Mouse (Mus musculus): ENCODE measurements around the gene 4930505A04Rik.
"Not testable (repeated sequence)": the region's sequence is repeated elsewhere in the genome, so short reads cannot be mapped to it uniquely, and the experiment has no call there.

The 4930505A04Rik gene

DNA sequence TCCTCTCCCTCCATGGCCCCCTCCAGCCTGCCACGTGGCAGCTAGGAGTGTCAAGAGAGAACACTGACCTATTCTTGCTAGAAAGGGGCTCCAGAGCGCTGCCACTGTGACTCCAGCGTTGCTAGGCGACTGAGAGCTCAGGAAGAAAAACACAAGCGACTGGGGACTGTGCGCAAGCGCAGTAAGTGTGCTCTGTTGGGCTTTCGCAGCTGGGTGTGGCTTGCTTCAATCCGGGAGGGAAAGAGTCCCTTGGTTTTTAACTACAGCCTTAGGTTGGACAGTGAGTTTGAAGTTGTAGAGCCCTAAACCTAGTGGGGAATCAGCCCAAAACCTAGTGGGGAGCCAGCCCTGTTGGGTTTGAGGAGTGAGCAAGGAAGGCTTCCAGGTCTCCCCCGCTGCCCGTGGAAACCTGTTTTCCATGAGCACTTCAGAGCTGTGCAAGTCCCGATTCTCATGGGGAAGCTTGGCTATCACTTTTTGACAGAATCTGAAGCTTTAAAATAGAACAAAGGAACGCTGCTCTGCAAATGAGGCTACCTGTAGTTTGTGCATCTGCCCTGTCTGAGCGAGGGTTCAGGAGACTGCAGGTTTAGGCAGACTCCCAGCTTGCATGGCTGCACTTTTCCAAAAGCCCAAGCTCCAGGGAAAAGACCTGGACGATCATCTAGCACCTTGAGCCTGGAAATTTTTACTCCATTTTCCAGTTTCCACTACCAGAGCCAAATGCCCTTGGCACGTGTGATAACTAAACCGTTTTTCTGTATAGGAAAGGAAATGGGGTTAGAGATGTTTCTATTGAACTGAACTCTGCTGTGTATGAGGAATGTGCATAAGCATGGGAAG is at the start of gene 4930505A04Rik:
TSS of gene 4930505A04Rik (minus strand) at position 77 of the 843 bp plus-strand sequence.
- DNase-seq: peak; percentile 4 to 7

DNA sequence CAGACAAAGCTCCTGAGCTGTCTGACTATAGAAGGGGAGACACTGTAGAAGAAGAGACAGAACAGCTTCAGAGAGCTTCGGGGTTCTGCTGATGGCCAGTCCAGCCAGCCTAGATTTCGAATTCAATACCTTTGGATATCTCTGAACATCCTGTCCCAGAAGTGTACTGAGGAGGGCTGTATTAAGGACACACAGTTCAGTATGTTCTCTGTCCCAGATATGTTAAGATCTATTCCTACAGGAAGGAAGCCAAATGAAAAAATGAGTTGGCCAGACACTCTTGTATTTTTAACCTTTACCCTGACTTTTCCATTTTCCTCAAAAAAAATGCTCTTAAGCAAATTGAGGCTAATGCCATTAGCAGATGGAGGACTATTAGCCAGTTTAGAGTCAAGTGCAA is 45.5 kb upstream of the 4930505A04Rik start:
- DNase-seq: no peak

DNA sequence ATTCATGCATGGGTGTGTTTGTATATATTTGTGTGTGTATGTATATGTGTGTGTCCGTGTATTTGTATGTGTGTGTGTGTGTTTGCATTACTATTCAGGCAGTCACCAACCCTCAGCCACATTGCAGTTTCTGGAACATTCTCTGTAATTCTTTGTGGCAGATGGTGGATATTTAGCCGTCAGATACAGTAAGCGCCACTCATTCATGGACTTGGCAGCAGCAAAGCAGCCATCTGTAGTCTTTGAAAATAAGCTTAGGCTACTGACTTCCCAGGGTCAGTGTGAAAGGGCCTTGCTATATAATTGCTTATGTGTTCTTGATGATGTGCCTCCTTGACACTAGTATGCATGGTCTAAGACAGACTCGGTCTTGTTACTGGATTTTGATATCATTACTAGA is 36.6 kb upstream of the 4930505A04Rik start:
- DNase-seq: no peak

DNA sequence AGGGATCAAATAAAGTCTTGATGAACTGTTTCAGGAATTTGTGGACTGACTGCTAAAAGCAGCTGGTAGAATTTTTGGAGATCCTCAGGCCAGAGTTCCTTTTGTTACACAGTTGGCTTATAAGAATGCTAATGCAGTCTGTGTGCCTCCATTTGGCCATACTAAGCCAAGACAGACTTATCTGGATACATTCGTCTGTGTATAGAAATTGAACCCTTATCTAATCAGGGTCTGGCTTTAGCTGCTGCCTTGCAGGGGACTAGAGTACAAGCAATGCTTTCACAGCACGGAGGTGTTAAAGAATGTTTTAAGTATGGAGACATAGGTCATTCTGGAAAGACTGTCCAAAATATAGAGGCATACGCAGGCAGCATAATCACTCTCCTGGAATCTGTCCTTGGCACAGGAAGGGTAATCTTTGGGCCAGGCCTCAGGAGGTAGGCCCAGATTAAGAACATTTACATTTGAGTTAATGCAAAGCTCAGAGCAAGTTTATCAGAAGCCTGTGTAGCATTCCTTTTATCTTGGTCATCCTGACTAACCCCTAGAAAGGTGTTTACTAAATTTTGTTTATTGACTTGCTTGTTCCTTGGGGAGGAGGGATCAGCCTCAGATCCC is 27.2 kb upstream of the 4930505A04Rik start:
- no peak for DNase-seq

DNA sequence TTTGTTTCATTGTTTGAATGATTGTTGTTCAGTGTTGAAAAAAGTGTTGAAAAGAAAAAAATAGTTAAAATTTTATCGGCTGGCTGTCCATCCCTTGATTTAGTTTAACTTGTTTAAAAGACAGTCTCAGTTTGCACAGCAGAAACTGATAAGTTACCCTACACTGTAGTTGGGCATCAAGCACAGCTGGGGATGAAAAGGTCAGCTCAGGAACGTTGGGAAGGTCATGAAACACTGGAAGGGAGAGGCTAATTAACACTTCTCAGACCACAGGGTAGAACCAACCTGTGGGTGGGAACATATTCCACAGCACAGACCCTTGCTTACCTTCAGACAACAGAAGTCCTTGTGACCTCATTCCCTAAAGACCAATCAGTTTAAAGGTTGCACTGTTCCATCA is 25.5 kb upstream of the 4930505A04Rik start:
- no peak for DNase-seq

DNA sequence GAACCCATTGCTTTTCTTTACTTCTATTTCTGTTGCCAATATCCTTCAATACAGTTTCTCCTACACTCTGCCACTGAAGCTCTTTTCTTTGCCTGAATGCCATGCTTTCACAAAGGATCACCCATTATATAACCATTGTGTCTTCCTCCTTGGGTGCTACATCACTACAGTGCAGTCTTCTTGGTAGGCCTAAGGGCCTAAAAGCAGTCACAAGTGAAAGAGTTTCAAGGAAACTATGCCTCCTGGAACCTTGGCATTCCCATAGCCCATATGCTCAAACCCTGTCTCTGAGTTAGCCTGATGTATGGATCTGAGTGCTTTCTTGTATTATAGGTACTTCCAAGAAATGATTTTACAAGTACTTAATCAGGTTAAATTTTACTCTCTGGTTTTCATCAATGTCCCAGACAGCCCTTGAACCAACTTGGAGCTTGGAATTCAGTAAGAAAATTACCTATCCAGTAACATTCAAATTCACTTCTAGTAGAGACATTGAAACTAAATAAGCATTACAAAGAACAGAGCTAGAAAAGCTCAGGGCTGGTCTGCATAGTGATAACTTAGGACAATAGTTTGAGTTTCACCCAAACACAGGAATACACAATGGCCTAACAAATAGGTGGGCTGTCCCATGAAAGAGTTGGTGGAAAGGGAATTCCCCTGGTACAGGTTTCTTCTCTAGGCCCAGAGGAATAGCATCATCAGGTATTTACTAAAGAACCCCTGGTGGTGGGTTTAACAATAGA is 20.1 kb upstream of the 4930505A04Rik start:
- DNase-seq: no peak

DNA sequence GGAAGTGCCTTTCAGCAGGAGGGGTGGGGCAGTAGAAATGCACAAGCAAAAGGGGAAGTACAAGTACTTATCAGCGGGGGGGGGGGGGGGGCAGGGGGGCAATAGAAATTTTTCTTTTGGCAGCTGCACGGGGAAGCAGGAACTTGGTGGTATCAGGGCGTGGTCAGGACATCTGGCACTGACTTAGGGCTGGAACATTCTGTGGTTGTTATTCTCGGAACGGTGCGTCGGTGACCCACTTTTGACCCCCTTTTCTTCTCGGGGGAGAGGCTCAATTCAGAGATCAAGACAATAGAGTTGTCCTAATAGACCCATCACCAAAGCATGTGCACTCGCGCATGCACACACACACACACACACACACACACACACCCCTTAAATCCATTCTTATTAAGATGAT is 16.6 kb upstream of the 4930505A04Rik start:
- no peak for DNase-seq

DNA sequence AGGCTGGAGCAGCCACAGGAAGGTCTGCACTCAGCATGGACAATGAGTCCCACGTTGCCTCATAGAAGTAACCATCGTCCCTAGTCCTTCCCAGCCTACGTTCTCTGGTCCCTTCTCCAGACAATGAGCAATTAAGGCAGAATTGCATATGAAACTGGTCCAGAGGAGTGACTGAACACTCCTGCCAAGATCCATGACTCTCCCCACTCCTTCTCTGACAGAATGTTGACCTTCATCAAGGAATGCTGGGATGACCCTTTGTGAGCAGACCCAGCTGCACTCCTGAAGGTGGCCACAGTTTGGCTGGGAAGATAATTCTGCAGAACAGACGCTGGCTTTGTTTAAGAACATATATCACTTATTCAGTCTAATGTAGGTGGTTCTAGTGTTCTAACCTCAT is 11.7 kb upstream of the 4930505A04Rik start:
- no peak for DNase-seq

DNA sequence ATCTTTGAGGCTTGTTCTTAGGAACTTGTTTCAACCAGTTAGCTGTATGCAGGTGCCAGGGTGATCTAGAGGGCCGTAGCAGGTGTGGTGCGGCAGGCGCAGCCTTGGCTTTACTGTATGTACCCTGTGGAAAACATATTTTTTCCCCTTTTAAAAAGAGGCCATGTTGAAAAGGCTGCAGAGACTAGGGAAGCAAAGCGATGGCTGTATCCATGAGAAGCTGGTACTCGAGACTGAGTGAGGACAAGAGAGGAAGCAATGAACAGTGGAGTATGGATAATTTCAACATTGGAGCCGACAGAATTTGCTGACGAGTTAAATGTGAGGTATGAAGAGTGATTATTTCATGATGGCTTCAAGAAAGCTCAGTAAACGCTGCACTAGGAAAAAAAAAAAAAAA is 440 bp downstream of the 4930505A04Rik start:
- DNase-seq: no peak

DNA sequence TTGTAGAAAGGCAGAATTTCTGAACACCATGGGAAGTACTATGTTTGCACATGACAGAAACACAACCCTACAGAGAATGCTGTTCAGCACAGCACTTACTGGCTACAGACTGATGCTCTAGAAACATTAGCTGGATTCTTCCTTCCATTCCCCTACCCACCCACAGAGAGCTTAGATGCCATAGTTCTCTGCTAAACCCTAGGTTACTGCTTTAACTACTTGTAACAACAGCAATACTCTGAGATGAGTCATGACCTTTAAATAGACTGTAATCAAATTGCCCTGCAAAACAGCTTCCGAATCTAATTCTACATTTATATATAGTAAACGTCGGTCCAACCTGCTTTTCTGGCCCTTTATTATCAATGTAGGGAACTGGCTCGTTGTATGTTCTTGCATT is 17.3 kb downstream of the 4930505A04Rik start:
- DNase-seq: no peak

DNA sequence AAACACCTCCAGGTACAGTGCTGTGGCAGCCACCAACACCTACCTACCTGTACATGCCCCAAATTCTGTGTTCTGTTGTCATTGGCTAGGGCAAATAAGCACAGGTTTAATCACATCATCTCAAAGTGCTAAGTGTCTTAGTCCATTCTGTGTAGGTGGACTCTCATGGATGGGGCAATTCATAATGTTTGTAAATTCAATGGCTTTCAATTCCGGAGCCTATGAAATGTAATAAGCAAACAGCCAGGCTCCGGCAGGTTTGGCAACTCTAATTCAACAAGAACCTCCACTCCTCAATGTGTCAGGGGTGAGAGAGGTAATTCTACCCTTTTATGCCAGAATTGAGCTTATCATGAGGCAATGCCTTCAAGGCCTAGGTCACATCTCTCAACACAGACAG is 23.5 kb downstream of the 4930505A04Rik start:
- DNase-seq: no peak

DNA sequence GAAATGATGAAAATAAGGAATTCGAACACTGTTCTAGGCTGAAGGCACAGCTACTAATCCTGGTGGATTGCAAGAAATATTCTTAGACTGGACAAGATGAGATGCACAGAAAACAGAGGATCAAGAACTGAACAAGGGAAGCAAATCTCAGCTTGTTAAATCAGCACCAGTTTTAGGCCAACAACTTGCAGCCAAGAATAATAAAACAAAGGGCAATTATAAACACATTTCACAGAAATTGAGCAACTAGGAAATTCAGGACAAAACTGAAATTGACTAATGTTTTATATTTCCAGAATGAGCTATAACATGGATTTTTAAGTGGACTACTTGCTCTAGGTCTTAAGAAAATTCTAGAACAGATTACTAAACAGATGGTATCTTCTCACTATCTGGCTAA is 24.1 kb downstream of the 4930505A04Rik start:
- no peak for DNase-seq

DNA sequence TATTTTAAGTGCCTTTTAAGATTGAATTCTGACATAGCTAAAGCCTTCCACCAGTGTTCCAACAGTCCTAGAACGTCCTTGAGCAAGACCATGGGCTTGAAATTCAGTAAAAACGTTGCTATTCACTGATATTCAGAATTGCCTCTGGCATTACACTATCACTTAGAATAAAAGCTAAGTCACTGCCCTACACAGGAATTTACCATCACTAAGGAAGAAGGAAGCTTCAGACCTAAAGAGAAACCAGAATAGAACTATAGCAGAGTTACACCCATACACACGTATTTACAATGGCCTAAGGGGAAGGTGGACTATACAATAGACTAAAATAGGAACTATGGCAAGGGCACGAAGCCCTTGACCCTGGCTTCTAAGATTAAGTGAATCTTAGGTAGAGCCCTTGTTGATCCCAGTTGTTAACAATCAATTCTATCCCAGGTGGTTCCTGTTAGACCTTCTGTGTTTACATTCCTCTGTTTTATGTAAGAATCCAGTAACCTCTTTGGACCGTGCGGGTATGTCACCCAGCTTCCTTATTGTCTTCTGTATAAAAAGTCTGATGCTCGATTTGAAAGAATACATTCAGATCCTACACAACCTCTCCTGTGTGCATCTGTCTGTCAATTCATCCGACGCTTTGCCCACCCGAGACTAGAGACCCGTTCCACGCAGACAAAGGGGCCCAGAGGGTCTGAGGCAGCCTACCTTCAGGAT is 27.3 kb downstream of the 4930505A04Rik start:
- not testable (repeated sequence) for DNase-seq

DNA sequence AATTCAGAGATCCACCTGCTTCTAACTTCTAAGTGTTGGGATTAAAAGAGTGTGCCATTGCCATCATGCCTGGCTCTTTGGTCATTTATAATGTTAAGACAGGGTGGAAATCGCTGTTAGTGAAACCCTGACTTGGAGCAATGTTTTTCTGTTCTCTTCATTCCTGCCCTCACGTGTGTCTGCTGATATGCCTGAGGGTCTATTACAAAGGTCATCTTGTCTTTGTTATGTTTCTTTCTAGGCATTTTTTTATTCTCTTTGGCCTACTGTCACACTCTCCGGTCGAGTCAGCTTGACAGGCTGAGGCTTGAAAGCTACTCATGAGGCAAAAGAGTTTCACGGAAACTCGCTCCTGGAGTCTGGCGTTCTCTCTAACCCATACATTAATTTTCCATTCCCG is 27.9 kb downstream of the 4930505A04Rik start:
- no peak for DNase-seq

DNA sequence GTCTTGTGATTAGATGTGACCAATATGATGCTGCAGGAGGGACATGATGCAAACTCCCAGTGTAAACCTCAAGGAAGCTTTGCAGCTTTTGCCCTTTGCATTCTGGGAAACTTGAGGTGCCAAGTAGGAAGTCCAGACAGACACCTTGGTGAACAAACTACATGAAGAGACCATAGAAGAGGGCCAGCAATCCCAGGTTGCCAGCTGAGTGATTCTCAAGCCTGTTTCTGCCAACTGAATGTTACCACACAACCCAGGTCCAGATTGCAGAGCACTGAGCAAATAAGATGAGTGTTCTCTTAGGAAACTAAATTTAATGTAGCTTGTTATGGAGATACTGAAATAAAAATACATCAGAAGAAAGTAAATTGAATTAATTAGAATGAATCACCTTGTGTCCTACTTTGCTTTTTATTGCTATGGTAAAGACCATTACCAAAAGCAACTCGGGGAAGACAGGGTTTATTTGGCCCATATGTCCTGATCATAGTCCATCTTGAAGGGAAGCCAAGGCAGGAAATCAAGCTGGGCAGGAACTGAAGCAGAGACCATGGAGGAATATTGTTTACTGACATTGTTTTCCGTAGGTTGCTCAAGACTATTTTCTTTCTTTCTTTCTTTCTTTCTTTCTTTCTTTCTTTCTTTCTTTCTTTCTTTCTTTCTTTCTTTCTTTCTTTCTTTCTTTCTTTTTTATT is 38.2 kb downstream of the 4930505A04Rik start:
- no peak for DNase-seq

DNA sequence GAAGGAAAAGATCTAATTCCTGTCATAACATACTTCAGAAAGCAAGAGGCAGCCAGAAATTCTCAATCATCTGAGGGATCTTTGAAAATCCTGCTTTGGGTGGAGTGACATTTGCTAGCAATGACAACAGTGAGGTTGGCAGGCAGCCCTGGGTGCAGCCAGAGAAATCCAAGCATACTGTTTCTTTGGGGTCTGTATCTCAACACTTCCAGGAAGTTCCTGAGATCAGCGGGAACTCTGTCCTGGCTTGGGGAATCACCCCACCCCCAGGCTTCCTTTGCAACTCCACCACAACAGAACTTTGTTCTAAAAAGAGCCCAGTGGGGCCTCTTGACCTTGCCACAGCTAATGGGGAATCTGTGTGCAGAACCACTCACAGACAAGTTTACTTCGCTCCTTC is 66.0 kb downstream of the 4930505A04Rik start:
- no peak for DNase-seq

DNA sequence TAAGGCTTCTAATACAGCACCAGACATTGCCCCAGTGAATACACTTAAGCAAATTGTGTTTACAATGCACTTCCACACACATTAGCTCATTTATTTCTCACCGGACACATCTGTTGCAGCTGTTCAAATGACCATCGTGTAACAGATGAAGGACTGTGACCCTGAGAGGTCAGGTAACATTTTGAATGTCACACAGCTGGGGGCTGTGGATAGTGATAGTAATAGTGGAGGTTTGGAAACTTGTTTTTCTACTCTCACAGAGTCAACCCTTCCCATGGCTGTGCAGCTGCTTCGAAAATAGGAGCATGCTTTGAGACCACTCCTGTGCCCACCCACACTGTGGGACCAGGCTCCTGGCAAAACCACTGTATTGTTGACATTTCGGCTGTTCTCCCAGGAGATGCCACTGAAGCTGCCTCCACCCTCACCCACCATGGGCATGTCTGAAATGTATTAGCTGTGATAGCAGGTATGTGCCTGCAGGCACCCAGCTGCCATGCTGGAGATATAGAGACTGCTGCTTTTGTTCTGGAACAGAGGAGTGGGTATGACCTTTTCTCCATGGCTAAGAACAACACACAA is 66.9 kb downstream of the 4930505A04Rik start:
- no peak for DNase-seq

DNA sequence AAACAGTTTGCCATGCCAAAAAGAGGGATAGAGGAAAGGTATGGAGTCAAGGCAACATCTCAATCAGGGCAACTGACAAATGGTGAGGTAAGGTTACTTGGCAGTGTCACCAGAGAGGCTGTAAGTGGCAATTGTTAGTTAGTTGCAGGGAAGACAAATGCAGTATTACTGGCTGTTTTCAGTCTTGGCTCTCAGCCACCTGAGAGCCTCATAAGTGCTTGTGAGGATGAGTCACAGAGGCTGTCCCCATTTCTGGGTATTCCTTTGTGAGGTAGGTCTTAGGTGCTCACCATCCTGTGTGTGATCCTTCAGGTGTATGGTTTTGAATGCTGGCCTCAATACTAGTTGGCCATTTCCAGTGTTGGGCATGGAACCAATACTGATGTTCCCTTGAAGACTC is 77.3 kb downstream of the 4930505A04Rik start:
- DNase-seq: no peak

DNA sequence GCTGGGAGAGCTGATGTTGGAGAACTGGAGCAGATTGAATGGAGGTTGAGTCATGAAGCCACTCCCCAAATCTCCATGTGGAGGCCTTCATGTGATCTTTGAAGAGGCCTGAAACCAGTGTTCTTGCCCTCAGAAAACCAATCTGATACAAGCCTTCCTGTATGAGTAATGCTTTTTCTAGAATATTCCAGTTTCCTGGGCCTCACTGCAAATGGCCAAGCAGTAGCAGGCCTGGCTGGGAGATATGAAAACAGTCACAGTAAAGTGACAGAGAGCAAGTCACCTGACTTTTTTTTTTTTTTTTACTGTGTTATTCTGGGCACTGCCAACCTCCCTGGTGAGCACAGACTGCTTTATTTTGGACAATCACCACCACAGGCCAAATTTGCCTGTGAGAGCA is 88.6 kb downstream of the 4930505A04Rik start:
- no peak for DNase-seq

All from spleen, adult 18-20 months (tissue).